Mouse (Mus musculus): ENCODE data around the gene Chac1.

Chac1 gene

DNA sequence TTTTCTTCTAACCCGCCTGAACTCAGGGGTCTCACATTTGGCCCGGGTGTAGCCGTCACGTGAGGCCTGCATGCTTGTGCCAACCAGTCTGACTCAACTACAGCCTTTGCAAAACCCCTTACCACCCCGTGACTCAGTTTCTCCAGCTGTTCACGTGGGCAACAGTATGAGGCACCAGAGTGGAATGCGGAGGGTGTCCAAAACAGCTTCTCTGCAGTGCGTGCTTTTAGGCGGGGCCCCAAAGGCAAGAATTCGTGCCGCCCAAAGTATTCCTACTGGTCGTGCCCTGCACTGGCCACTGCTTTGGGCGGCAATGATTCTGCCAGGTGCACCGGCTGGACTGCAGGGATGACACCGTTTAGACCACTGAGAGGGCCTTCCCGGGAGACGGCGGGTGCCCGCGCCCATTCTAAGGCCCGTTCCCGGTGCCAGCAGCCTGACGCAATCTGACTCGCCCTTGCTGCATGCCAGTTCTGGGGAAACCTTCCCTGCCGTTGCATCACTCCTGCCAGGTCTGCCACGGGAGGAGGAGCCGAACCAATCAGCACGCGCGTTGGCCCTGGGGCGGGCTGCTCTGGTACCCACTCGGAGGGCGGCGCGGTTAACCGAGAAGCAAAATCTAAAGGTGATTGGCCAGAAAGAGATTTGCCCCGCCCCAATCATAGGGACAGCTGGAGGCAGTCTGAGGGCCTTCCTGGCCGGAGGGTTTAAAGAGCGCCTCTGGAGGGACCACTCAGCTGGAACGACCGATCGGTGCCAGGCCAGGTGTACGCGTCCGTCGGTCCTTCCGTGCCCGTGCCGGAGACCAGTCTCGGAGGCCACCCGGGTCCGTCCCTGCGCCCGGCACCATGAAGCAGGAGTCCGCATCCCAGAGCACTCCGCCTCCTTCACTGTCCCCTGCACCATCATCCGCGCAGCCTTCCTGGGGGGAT is at the start of gene Chac1:
TSS of gene Chac1 (plus strand) at position 675 of the 932 bp plus-strand sequence.
- DNase-seq (ENCODE audit: low spot score), result peak; percentile 93

DNA sequence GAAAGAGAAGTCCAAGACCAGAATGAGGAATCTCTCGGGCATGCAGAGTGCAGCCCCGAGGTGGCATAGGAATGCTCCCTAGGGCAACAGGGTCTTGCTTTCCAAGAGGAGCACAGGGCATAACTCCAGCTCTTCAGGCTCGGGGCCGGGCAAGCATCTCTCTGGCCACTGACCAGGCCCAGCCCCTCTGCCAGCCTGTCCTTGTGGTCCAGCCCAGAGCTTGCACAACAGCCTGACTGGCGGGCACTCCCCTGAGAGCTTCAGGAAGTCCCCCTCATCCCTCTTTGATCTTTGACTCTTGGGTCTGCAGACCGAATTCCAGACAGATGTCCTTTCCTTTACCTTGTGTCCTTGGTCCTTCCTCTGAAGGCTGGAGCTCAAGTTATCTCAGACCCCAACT is 48.2 kb upstream of the Chac1 start:
- DNase-seq (ENCODE audit: low spot score), result no peak

DNA sequence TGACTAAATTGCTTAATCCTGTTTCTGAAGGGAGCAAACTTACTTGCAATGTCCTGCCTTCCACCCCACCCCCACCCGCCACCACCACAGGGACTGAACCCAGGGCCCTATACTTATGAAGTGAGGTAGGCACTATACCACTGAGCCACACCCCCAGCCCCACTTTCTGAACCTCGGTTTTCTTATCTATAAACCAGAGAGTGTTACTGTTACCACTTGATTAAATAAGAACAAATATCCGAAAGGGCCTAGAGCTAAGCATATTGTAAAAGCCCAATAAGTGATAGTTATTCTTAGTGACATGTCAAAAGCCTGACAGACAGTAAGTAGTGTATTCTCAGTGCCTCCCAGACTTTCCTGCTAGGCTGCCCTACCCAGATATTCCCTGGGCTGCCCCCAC is 46.6 kb upstream of the Chac1 start:
- no peak for DNase-seq (ENCODE audit: low spot score)

DNA sequence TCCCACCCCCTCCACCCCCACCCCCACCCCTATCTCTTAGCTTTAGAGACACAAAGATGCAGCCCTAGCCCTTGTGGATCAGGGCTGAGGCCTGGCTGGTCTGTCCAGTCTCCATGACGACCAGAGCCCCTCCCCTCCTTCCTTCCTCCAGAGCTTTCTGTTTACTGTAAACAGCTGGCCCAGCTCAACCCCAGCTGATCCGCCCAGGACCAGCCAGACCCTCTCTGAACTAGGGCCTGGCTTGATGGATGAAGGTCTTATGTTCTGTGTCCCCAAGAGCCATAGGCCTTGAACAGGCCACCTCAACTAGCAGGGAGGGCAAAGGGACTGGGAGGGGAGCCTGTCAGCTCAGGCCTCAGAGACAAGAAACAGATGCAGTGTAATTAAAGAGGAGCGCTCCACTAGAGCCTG is 46.2 kb upstream of the Chac1 start:
- DNase-seq (ENCODE audit: low spot score), result peak; percentile 77

DNA sequence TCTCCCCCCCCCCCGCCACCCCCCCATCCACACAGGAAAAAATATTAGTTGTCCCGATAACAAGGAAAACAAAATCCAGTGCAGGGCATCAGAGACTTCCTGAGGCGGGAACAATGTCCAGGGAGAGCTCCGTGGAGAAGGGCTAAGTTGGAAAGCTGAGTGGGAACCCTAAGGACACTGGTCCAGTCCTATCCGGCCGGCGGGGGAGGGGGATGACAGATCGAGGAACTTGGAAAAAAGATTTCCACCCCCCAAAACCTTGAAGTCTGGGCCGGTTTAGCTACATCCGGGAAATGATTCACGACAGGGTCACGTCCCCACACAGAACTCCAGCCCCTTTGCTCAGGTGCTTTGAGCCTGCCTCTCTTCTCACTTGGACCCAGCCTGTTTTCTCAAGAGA is 39.5 kb upstream of the Chac1 start:
- no peak for DNase-seq (ENCODE audit: low spot score)

DNA sequence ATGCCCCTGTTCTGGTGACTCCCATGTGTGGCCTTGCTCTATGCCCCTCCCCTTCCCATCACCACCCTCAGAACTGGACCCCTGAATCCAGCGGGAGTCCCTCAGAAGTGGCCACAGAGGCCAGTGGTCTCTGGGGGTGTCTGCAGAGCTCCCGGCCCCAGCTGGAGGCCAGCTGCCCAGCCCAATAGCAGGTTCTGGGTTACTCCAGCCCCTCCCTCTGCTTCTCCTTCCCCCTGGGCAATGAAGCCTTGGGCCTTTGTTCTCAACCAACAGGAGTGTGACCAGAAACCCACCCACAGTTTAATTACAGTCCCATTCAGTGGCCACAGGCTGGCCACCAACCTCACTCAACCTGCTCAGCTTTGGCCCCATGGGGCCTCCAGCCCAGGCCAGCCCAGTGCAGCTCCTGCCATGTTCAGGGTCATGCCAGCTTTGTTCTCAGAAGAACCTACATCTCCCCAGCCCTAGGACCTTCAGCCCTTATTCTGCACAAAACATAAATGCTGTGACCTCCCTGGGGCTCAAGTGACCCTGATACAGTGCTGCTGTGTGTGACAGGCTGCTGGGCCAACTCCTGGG is 38.6 kb upstream of the Chac1 start:
- DNase-seq (ENCODE audit: low spot score), result no peak

DNA sequence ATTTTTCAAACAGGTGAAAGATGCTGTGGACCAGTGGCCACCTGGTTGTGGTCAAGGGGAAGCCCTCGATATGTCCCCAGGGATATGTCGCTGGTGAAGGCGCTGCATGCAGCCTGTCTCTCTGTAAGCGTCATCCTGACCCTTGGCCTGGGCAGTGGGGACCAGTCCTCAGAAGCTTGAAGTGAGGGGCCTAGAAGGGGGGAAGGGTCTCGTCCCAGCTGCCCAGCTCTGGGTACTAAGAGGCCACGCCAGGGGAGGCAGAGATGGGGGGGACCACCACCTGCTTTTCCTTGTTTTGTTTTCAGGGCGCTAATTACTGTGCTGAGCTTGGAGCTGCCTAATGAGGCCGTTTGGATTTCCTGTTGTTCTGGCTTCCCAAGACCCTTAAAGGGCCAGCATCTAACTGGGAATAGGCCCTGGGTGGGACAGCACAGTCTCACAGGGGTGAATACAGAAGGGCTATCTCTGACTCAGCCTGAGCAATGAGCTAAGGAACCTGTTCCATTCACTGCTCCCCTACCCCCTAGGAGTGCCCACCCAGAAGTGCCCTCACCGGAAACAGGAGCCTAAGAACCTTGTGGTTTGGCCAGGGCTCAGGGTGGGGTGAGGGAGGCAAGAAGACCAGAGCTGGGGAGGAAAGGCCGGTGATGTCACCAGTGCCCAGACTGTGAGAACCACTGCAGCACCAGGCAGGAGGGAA is 37.1 kb upstream of the Chac1 start:
- DNase-seq (ENCODE audit: low spot score), result no peak

DNA sequence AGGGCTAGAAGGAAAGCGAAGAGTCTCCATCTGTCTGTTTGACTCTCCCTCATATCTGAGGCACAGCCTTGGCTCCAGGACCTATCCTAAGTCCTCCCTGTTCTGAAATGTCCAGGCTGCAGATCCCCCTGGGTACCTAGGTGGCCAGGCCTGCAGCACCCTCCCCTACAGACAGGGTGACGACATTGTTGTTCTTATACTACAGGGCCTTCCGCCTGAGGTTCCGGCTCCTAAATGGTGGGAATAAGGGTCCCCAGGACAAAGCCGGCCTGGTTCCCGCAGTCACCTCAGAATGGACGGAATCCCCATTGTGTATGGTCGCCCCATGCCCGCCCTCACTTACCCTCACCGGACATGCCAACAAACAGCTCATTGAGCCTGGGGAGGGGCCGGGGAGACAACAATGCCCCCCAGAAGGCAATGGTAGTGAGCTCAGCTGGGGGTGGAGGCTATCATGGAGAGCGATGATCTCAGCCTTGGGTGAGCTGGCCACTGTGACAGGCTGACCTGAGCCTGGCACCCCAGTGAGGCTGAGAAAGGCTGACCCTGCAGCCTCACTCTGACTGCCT is 36.2 kb upstream of the Chac1 start:
- no peak for DNase-seq (ENCODE audit: low spot score)

DNA sequence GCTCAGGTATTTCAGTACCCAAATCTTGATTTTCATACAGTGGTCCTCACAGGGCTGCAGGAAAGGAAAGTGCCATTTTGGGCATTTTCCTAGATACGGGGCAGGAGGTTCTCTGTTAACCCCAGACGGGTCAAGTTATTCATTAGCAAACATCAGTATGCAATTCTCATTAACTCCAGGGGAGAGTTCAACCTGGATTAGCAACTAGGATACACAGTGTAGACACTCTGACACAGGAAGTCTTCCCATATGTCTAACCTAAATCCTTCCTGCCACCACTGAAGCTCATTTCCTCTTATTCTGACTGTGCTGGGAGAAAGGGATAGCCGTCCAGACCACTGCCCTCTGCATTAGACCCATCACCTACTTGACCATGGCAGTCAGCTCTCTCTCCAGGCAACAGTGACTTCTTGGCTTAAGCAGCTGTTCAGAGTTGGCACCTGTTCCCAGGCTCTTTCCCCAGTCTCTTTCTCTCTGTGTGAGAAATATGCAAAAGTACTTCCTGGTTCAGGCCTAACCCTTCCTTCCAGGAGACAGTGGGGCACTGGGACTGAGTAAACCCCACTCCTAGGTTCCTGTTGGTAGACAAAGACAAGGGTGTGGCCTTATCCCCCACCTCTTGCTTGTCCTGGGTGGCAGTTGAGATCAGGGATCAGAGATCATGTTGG is 32.9 kb upstream of the Chac1 start:
- DNase-seq (ENCODE audit: low spot score), result no peak

DNA sequence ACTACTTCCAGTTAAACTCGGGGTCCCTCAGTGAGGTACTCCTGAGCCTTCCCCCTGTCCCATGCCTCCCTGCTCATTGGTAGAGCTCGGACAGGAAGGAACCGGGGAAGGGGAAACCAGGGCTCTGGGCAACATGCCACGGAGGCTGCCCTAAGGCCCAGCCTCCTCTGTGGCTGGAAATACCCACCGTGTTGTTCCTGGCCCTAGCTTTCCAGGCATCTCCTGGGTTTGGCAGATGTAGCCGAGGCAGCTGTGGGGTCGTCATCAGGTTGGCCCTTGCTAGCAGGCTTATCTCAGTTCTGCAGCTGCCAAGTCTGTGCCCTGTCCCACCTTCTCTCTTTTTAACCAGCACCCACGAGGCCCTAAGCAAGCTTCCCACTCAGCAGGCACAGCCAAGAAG is 30.5 kb upstream of the Chac1 start:
- no peak for DNase-seq (ENCODE audit: low spot score)

DNA sequence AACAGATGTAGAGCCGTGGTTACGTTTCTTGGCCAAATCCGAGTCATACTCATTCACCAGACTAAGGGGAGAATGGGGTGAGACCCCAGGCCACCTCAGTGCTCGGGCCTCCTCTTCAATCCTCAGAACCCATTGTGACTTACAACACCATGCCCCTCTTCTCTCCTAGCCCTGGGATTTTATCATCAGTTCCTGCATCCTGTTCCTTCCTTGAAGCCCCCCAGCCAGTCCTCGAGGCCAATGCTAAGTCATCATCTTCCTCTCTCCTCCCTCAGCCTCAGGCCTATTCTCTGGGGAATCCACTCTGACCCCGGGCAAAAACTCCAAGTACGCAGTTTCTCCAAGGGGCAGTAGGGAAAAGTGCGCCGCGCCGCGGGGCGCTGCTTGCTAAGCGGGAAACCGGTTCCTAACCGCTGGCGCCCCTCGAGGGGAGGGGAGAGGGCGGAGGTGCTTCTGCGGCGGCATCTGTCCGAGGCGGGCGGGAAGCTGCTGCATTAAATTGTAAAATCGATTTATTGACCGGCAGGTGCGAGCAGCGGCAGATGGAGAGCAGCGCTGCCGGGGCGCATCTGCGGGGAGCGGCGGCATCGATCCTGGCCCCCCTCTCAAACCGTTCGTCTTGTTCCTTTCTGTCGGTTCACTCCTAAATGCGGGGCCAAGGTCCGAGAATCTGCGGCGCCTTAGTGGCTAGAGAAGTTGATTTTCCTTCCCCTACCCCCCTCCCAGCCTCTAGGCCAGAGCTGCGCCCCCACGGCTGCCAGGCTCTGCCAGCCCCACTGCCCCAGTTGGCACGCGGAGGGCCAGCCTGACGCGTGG is 29.1 kb upstream of the Chac1 start:
- DNase-seq (ENCODE audit: low spot score), result peak; percentile 63

DNA sequence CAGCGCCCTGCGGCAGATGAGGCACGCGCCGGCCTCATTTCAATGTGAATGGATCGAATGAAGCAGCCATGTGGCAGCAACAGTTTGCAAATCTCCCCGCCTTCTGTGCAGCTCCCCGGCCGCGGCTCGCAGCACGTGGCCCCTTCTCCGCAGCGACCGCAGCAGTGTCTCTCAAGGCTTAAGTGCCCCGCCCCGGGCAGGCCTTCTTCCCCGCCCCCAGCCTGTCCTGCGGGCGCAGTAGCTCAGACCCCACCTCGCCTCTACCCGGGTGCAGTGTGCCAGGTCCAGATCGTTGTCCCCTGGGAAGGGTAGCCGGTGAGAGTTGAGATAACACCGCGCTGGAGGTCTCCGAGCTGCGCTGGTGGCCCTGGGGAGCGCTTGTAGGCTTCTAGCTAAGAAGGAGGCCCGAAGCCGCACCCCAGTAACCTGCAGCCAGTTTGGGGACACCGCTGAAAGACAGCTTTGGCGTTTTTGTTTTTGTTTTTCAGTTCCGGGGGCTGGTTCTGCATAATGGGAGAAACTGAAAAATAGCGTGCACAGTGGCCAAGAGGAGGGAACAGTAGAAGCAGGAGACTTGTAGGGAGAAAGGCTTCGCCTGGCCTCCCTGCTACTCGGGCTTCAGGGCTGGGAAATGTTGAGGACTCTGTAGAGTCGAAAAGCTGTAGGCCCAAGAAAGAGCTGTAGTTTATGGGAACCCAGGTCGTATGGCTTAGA is 28.3 kb upstream of the Chac1 start:
- peak; percentile 82 for DNase-seq (ENCODE audit: low spot score)

DNA sequence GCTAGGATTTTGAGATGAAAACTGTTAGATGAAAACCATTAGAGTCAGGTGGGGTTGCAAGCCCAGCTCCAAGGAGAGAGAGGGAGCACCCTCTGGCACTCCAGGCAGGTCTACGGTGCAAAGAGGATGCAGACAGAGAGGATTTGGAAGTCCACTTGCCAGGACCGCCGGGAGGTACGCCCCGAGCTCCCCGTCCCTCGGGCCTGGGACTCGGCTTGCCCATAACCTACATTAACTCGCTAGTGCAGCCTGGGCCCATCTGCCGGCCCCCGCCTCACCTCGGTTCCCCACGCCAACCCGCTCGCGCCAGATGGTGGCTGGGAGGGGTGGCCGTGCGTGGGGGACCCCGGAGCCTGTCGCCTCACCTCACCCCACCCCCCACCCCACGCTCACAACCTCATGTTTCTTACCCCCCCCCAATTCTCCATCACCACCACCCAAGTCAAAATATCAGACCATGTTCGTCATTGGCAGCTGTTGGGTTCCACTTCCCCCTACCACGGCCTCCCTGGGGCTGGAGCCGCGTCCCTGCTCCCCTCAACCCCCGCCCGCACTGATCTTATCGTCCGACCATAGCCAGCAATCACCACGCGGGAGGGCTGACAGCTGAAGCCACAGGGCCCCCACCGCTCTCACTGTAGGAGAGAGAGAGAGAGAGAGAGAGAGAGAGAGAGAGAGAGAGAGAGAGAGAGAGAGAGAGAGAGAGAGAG is 27.0 kb upstream of the Chac1 start:
- no peak for DNase-seq (ENCODE audit: low spot score)

DNA sequence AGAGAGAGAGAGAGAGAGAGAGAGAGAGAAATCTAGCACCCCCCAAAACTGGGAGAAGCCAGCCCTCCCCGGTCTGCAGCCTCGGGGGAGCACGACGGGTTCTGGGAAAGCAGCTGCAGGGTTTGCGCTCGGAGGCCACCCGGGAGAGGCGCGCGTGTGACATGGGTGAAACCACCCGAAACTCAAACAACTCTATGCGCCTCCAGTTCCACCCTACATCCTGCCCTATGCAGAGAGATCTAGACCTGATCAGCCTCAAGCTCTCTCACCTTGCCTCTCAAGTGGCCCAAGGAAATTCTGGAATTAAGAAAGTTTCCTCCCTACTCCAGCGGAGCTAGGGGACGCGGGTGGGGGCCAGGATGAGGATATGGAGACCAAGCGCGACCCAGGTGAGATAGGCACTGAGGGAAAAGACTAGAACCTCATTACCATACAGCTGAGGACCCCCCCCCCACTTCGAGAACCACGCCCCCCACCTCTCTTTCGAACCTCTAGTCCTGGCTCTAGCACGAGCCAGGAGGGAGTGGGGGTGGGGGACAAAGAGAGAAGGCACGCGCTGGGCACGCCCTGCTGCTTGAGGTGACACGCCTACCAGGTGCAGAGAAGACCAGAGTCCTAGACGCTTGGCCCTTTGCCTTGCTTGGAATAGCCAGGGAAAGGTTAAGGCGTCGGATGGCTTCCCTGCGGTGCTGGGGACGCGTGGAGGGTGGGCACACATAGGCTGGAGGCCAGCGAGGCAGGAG is 26.3 kb upstream of the Chac1 start:
- DNase-seq (ENCODE audit: low spot score), result peak; percentile 35

DNA sequence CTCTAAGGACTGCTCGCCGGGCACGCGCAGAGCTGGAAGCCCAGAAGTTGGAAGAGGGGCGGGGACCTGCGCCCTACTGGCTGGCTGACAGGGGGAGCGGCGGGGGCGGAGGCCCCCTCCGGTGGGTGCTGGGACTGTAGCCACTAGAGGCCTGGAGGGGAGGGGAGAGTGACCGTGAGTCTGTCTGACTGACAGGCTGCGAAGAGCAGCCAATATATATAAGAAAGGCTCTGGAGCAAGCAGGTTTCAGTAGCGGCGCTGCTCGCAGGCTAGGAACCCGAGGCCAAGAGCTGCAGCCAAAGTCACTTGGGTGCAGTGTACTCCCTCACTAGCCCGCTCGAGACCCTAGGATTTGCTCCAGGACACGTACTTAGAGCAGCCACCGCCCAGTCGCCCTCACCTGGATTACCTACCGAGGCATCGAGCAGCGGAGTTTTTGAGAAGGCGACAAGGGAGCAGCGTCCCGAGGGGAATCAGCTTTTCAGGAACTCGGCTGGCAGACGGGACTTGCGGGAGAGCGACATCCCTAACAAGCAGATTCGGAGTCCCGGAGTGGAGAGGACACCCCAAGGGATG is 25.4 kb upstream of the Chac1 start, which contains the start of gene Dll4:
TSS of gene Dll4 (plus strand) at position 217 of the 576 bp plus-strand sequence.
- DNase-seq (ENCODE audit: low spot score), result peak; percentile 59

DNA sequence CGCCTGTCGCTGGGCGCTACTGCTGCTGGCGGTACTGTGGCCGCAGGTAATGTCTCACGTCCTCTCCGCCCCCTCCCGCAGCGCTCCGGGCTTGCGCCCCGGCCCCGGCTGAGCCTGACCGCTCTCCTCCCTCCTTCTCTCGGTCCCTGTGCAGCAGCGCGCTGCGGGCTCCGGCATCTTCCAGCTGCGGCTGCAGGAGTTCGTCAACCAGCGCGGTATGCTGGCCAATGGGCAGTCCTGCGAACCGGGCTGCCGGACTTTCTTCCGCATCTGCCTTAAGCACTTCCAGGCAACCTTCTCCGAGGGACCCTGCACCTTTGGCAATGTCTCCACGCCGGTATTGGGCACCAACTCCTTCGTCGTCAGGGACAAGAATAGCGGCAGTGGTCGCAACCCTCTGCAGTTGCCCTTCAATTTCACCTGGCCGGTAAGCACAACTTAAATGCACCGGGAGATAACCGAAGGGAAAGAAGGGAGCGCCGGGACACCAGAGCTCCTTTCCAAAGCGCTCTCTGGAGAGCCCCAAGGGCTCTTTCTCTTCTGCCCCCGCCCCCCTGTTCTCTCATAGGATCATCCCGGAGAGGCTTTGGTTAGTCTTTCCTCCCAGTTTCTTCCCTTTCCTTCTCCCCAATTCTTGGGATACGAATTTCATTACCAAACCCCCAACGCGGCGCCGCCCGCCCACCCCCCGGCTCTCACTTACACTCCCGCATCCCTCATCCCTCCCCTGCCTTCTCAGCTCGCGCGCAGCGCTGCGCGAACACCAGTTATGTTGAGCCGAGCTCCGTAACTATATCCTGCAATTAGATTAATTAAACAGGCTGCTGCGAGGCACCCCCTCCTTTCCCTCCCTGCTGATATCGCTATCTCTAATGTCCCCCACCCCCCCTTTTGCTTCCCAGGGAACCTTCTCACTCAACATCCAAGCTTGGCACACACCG is 24.6 kb upstream of the Chac1 start:
- DNase-seq (ENCODE audit: low spot score), result peak; percentile 38

DNA sequence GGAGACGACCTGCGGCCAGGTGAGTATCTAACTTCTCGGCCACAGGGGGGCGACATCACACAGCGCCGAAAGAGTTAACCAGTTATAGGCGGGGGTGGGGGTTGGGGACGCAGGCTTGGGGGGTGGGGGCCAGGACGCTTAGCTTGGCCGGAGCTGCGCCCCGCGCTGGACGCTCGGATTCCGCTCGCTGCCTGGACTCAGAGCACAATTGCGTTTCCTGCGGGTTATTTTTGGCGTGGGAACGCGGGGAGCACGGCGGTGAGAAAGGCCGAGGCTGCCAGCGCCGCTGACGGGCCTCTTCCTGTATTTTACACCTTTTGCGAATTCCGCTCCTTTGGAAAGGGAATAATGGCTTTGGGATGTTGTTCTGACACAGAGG is 23.9 kb upstream of the Chac1 start:
- DNase-seq (ENCODE audit: low spot score), result peak; percentile 67

Measured in embryo, embryonic 10 days (tissue).